Mouse (Mus musculus): Measurements from ENCODE around the gene H2al1f. TPM values are rescaled to one million over a fixed set of nuclear protein-coding genes. Genes with fewer than 3 reads are reported as not detected.
"Not testable (repeated sequence)": the region's sequence is repeated elsewhere in the genome, so short reads cannot be mapped to it uniquely, and the experiment has no call there.

Gene H2al1f
- polyA plus RNA-seq, 1 experiment from 2014 or later: not detected

GRCm38 (mm10) chrX:11317956-11318355 is 3.0 kb downstream of the H2al1f start, which contains the start of gene H2al1g:
TSS of gene H2al1g (plus strand) at chrX:11318256.
- H3K9me3 ChIP-seq; H3K36me3 ChIP-seq; H3K4me1 ChIP-seq; H3K4me3 ChIP-seq; H3K27ac ChIP-seq; H3K27me3 ChIP-seq (ENCODE audit: insufficient read depth, poor library complexity, severe bottlenecking); DNase-seq (ENCODE audit: low spot score): not testable (repeated sequence)
- no CpG with 5 or more reads among the region's 3 CpGs for WGBS

GRCm38 (mm10) chrX:11321192-11321591 is 6.2 kb downstream of the H2al1f start, which contains the start of gene H2al1h:
TSS of gene H2al1h (plus strand) at chrX:11321492.
- H3K4me3 ChIP-seq; DNase-seq (ENCODE audit: low spot score); H3K4me1 ChIP-seq; H3K27ac ChIP-seq; H3K27me3 ChIP-seq (ENCODE audit: insufficient read depth, poor library complexity, severe bottlenecking); H3K36me3 ChIP-seq; H3K9me3 ChIP-seq: not testable (repeated sequence)
- WGBS: no CpG with 5 or more reads among the region's 6 CpGs

GRCm38 (mm10) chrX:11324359-11324758 is 9.4 kb downstream of the H2al1f start, which contains the start of gene H2al1i:
TSS of gene H2al1i (plus strand) at chrX:11324659.
- not testable (repeated sequence) for H3K36me3 ChIP-seq; H3K4me1 ChIP-seq; H3K27me3 ChIP-seq (ENCODE audit: insufficient read depth, poor library complexity, severe bottlenecking); DNase-seq (ENCODE audit: low spot score); H3K4me3 ChIP-seq; H3K9me3 ChIP-seq; H3K27ac ChIP-seq
- 86% methylated on average over 2 of the region's 5 CpGs for WGBS

DNA sequence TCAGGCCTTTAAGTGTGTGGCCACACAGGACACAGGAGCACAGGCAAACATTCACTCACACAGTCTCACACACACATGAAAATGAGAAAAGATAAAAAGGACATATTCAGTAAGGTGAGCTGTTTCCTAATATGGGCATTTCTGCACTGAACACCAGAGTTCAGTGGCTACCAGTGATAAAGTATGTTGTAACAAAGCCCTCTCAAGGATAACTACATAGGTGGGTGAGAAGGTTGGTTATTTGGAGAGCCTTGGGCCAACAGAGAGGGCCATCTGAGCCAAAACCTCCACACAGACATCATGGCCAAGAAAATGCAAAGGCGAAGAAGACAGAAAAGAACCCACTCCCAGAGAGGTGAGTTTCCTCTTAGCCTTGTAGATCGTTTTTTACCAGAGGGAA is 12.6 kb downstream of the H2al1f start, which contains the start of gene H2al1j:
H2al1j (plus strand) TSS at position 301 of the 400 bp plus-strand sequence.
- H3K4me3 ChIP-seq; H3K4me1 ChIP-seq; DNase-seq (ENCODE audit: low spot score); H3K9me3 ChIP-seq; H3K27me3 ChIP-seq (ENCODE audit: insufficient read depth, poor library complexity, severe bottlenecking); H3K27ac ChIP-seq; H3K36me3 ChIP-seq: not testable (repeated sequence)
- WGBS: 83% methylated on average over 2 of the region's 2 CpGs

- H3K27ac ChIP-seq: no peak overlapping the region
- 71% methylated on average over 9 of the region's 9 CpGs for WGBS
- no peaks in the 10 kb centered on the region for H3K4me1 ChIP-seq
- H3K4me3 ChIP-seq: no peak overlapping the region
- no peaks in the 10 kb centered on the region for H3K9me3 ChIP-seq
- no peaks in the 10 kb centered on the region; the same call in 1 of the 2 replicates for H3K27me3 ChIP-seq (ENCODE audit: insufficient read depth, poor library complexity, severe bottlenecking)
- H3K36me3 ChIP-seq: no peaks in the 10 kb centered on the region
- no peak for DNase-seq (ENCODE audit: low spot score)
Measured at GRCm38 (mm10) chrX:11345762-11346161, 30.8 kb downstream of the H2al1f start.

DNA sequence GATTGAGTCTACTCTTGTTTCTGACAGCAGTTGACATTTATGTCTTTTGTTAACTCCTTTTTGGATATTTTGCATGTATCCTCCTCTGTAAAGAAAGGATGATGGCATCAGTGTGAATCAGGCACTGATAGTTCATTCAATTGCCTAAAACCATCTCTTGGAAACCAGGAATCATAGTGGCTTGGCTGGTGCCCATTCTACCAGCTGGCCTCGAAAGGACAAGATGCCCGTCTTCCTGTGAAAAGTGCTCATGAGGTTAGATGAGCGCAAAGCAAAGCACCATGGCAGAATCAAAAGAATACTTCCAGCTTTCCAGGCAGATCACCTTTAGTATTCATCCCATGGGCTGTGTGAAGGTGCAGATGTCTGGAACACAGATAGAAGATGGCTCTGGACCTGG is 31.8 kb downstream of the H2al1f start:
- H3K4me3 ChIP-seq: no peak overlapping the region
- no peaks in the 10 kb centered on the region for H3K36me3 ChIP-seq
- DNase-seq (ENCODE audit: low spot score): no peak
- H3K4me1 ChIP-seq: no peaks in the 10 kb centered on the region
- 79% methylated on average over 3 of the region's 3 CpGs for WGBS
- H3K27me3 ChIP-seq (ENCODE audit: insufficient read depth, poor library complexity, severe bottlenecking): no peaks in the 10 kb centered on the region; the same call in 1 of the 2 replicates
- H3K9me3 ChIP-seq: no peaks in the 10 kb centered on the region
- H3K27ac ChIP-seq: no peak overlapping the region

- H3K4me3 ChIP-seq: no peak overlapping the region
- WGBS: 78% methylated on average over 6 of the region's 6 CpGs
- H3K27ac ChIP-seq: no peak overlapping the region
- no peaks in the 10 kb centered on the region for H3K36me3 ChIP-seq
- DNase-seq (ENCODE audit: low spot score): no peak
- H3K9me3 ChIP-seq: no peaks in the 10 kb centered on the region
- H3K4me1 ChIP-seq: no peaks in the 10 kb centered on the region
- H3K27me3 ChIP-seq (ENCODE audit: insufficient read depth, poor library complexity, severe bottlenecking): peaks cover 36% of the 10 kb centered on the region; the same call in 1 of the 2 replicates
Measured at GRCm38 (mm10) chrX:11360823-11361222, 45.9 kb downstream of the H2al1f start.

GRCm38 (mm10) chrX:11361261-11361660 is 46.3 kb downstream of the H2al1f start:
- 84% methylated on average over 2 of the region's 2 CpGs for WGBS
- H3K27me3 ChIP-seq (ENCODE audit: insufficient read depth, poor library complexity, severe bottlenecking): peaks cover 35% of the 10 kb centered on the region; the same call in 1 of the 2 replicates
- H3K4me1 ChIP-seq: no peaks in the 10 kb centered on the region
- no peak overlapping the region for H3K4me3 ChIP-seq
- DNase-seq (ENCODE audit: low spot score): no peak
- no peaks in the 10 kb centered on the region for H3K36me3 ChIP-seq
- no peak overlapping the region for H3K27ac ChIP-seq
- H3K9me3 ChIP-seq: no peaks in the 10 kb centered on the region

- Histone ChIP-seq H3K36me3 (no peaks in the 10 kb centered on the region), H3K27me3 (ENCODE audit: insufficient read depth, poor library complexity, severe bottlenecking) (peaks cover 31% of the 10 kb centered on the region; the same call in 1 of the 2 replicates), H3K4me1 (no peaks in the 10 kb centered on the region), H3K27ac (no peak overlapping the region), H3K9me3 (no peaks in the 10 kb centered on the region), H3K4me3 (no peak overlapping the region)
- DNase-seq (ENCODE audit: low spot score): no peak
- WGBS: 67% methylated on average over 6 of the region's 6 CpGs
Measured at GRCm38 (mm10) chrX:11363890-11364289, 48.9 kb downstream of the H2al1f start.

Other genes with a start within 250 kb of the H2al1f start
- gene H2al1a, start 15.9 kb upstream of the H2al1f start, polyA plus RNA-seq (2016; fragmentation: Nextera tagmentation; extraction: Ambion mirVana): not detected in 2 replicates
- not detected in 2 replicates for gene H2al1b, start 12.7 kb upstream of the H2al1f start, polyA plus RNA-seq (2016; fragmentation: Nextera tagmentation; extraction: Ambion mirVana)
- gene H2al1c, start 9.5 kb upstream of the H2al1f start, polyA plus RNA-seq (2016; fragmentation: Nextera tagmentation; extraction: Ambion mirVana): not detected in 2 replicates
- gene H2al1d, start 6.3 kb upstream of the H2al1f start, polyA plus RNA-seq (2016; fragmentation: Nextera tagmentation; extraction: Ambion mirVana): not detected in 2 replicates
- gene H2al1e, start 3.2 kb upstream of the H2al1f start, polyA plus RNA-seq (2016; fragmentation: Nextera tagmentation; extraction: Ambion mirVana): not detected in 2 replicates
- gene H2al1g, start 3.1 kb downstream of the H2al1f start, polyA plus RNA-seq (2016; fragmentation: Nextera tagmentation; extraction: Ambion mirVana): not detected in 2 replicates
- gene H2al1h, start 6.3 kb downstream of the H2al1f start, polyA plus RNA-seq (2016; fragmentation: Nextera tagmentation; extraction: Ambion mirVana): not detected in 2 replicates
- not detected in 2 replicates for gene H2al1i, start 9.5 kb downstream of the H2al1f start, polyA plus RNA-seq (2016; fragmentation: Nextera tagmentation; extraction: Ambion mirVana)
- not detected in 2 replicates for gene H2al1j, start 12.7 kb downstream of the H2al1f start, polyA plus RNA-seq (2016; fragmentation: Nextera tagmentation; extraction: Ambion mirVana)

Measured in heart, embryonic 10.5 days (tissue).